Mouse (Mus musculus): Measurements from ENCODE around the gene Tmem219.
"Not testable (repeated sequence)": the region's sequence is repeated elsewhere in the genome, so short reads cannot be mapped to it uniquely, and the experiment has no call there.

The Tmem219 gene

GRCm38 (mm10) chr7:126921563-126921962, 1.2 kb downstream of the Tmem219 start:
- DNase-seq: no peak

DNA sequence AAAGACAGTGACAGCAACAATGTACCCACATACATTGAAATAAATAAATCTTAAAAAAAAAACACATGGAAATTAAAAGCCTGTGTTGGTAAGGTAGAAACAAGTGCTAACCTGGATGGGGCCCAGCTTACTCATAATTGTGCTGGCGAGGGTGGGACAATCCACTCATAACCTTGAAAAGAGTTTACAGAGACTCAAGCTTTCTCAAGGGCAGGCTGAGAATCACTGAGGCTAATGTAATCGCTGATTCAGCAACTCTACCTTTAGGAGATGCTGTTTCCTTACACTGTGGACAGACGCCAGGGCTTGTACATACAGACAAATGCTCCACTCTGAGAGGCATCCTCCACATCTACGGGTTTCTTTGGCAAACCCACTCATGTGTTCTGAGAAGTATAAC, 2.7 kb downstream of the Tmem219 start:
- DNase-seq: no peak

GRCm38 (mm10) chr7:126918356-126918755, 4.4 kb downstream of the Tmem219 start:
- not testable (repeated sequence) for DNase-seq

DNA sequence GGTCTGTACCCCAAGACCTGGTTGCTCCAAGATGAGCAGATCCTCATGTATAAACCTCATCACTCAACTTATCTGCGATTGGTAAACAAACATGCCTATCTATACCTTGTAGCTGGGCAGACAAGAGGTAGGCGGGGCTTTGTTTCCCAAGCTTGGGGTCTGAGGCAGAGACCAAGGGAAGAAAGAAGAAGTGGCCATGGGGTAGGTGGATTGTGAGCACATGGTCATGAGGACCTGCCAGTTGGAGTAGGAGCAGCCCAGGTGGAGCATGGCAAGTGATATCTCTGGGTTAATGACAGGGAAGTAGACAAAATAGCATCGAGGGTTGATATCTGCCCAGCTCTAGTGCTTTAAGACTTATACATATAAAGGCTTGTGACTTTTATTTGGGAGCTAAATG, 7.9 kb downstream of the Tmem219 start:
- no peak for DNase-seq

DNA sequence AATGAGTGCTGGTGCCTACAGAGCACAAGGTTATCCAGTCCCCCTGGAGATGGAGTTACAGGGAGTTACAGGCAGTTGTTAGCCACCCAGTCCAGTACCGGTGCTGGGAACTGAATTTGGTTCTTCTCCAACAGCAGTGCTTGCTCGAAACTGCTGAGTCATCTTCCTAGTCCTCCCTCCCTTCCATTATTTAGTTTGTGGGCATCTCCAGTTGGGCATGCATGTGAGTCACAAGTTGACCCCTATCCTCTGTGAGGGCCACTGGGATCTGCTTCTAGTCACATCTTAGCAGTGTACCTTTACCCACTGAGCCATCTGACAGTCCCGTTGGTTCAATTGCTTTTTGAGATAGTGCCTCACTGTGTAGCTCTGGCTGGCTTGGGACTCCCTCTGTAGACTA, 17.1 kb downstream of the Tmem219 start:
- DNase-seq: no peak

DNA sequence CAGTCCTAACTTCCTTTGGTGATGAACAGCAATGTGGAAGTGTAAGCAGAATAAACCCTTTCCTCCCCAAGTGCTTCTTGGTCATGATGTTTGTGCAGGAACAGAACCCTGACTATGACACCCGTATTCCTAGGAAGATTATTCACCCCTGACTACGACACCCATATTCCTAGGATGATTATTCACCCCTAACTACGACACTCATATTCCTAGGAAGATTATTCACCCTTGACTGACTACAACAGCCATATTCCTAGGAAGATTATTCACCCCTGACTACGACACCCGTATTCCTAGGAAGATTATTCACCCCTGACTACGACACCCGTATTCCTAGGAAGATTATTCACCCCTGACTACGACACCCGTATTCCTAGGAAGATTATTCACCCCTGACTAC, 22.9 kb downstream of the Tmem219 start:
- not testable (repeated sequence) for DNase-seq

- DNase-seq: peak; percentile 97
Observed at GRCm38 (mm10) chr7:126898102-126898990, 24.4 kb downstream of the Tmem219 start.

- DNase-seq: no peak
Observed at GRCm38 (mm10) chr7:126897390-126898101, 25.2 kb downstream of the Tmem219 start.

DNA sequence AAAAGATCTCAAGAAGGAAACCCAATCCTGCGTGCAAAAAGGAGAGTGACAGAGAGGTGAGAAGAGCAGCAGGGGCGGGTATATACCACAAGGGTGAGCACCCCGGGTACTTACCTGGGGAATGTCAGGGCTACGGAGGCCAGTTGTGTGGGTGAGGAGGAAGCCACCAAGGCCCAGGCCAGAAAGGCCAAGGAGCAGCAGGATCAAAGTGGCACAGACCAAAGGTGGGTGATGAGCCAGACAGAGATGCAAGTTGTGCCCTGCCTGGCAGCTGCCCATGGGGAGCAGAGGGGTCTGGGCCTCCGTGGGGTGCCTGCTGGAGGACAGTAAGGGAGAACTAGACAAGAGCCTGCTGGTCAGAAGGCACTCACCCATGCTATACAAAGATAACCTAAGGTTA, 25.8 kb downstream of the Tmem219 start:
- no peak for DNase-seq

DNA sequence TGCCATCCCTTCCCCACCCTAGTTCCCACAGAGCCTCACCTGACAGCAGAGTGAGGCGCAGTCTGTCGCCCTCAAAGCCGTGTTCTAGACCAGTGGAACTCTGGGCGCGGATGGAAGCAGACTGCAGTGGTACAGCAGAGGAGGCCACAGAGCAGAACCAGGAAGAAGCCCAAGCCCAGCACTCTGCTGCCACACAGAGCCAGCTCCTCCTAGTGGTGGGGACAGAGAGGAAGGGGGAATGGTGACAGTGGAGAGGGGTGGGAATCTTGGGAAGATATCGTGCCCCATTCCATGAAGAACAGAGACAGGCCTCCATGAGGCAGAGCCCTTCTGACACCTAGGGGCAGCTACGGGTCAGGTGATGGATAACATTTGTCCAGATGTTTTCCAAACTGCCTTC, 33.9 kb downstream of the Tmem219 start:
- DNase-seq: no peak

GRCm38 (mm10) chr7:126887281-126887680, 35.4 kb downstream of the Tmem219 start:
- no peak for DNase-seq

- peak; percentile 99 for DNase-seq
Observed at GRCm38 (mm10) chr7:126884286-126885164, 38.2 kb downstream of the Tmem219 start, which contains the start of gene Taok2. Gene Taok2, minus strand, starts transcription at chr7:126884703.

- no peak for DNase-seq
Observed at GRCm38 (mm10) chr7:126883731-126884181, 39.0 kb downstream of the Tmem219 start.

- DNase-seq: no peak
Observed at GRCm38 (mm10) chr7:126881040-126881439, 41.7 kb downstream of the Tmem219 start.

DNA sequence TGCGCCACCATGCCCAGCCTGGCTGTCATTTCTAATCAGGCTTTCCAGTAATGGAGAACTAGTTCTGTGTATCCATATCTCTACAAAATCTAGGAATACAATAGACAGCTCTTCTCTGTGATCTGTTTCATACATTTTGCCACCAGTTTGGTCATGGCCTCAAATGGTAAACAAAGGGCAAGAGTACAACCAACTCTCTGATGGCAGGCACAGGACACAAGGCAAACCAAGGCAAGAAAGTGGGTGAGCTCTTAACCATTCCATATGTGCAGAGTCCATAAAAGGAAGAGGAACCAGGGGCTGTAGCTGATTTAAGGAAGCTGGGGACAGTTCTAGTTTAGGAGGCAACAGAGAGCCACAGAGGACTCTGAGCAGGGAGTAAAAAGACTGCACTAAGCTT, 45.5 kb downstream of the Tmem219 start:
- no peak for DNase-seq

GRCm38 (mm10) chr7:126870520-126870891, 52.2 kb downstream of the Tmem219 start:
- DNase-seq: no peak

DNA sequence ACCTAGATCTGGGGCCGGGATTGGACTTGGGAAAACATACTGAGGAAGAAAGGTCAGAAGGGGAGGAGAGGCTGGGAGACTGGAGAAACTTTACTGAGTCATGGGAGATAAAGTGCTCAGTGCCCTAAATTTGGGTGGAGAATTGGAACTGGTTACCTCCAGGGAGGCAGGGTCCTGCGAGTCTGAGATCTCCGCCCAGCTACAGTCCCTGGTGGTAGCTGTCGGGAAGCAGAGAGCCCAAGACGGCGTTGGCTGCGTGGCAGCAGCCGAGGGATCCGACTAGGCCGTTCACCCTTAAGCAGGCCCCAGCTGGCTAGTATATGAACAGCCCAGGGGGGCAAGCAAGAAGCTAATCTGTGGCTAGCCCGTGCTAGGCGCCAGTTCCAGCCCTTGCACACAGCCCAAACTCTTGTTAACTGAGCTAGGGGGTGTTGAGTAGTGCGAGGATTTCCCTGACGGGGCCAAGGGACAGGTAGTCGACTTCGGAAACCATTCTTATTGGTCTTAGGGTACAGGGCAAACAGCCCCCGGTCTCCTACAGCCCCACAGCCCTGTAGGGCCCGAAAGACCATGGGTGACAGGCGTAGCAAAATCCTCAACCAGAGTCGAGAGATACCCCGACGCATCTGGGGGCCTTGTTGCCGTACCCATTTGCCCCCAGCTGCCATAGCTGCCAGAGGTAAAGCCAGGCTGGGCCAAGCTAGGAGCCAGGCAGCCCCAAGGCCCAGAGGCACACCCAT, 52.8 kb downstream of the Tmem219 start:
- DNase-seq: no peak

DNA sequence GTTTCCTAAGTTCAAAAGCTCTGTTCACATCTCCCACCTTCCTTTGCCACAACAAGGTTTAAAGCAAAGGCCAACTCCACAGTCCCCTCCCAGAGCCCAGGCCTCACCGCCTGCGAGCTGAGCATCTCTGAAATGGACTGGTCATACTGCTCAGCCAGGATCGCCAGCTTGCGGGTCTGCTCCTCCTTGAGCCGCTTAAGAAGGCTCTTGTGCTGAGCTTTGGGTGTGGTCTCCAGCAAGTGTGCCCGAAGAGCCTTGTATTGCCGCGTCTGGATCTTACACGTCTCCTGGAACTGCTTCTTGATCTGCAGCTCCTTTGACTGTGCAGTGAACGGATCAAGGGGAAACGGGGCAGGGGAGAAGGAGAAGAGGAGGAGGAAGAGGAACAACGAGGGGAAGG, 54.7 kb downstream of the Tmem219 start:
- no peak for DNase-seq

DNA sequence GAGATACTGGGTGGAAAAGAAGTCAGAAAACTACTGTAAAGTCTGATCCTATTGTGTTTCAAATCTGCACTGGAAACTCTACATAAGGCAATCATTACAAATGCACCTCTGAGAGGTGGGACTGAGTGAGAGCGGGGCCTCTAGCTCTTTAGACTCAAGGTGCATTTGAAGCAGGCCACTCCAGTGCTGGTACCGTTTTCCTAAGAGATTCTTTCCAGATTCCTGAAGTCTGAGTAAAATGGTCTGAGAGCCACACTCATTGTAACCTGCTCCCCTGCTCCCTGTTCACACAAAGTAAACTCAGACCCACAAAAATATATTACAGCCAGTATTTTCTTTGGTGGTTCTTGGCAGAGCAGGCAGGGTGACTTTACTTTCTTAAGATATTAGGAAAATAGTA, 55.2 kb downstream of the Tmem219 start:
- DNase-seq: no peak

- DNase-seq: no peak
Observed at GRCm38 (mm10) chr7:126863791-126864190, 58.9 kb downstream of the Tmem219 start.

DNA sequence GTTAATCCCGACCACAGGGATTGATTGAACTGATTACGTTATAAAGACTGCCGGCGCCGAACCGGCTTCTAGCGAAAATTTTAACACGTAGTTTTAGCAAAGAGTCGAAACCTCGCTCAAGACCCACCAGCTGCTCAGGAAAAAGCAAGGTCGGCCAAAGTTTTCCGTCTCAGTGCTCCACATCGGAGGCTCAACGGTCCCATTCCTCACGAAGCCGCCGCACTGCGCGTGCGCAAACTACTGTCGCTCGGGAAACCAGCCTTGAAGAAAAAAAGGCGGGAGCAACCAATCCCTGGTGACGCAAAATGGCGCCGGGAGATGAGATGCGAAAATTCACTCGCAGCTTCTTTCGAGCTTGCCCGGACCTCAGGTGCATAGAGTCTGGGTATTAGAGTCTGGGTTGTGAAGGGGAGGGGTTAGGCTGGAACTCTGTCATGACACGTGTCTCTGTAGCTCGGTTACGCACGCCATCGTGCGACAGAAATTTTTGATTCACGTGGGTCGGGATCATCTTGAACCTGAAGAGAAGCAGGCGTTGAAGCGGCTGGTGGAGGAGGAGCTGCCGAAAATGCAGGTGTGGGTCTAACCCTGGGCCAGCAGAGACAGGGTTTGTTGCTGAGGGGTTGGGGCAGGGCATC, 60.5 kb downstream of the Tmem219 start, which contains the start of gene Ino80e:
Gene Ino80e, minus strand, starts transcription at position 231 of the 638 bp plus-strand sequence.
- peak; percentile 95 for DNase-seq
